Mouse (Mus musculus): ENCODE data around the gene Cxadr.

DNA sequence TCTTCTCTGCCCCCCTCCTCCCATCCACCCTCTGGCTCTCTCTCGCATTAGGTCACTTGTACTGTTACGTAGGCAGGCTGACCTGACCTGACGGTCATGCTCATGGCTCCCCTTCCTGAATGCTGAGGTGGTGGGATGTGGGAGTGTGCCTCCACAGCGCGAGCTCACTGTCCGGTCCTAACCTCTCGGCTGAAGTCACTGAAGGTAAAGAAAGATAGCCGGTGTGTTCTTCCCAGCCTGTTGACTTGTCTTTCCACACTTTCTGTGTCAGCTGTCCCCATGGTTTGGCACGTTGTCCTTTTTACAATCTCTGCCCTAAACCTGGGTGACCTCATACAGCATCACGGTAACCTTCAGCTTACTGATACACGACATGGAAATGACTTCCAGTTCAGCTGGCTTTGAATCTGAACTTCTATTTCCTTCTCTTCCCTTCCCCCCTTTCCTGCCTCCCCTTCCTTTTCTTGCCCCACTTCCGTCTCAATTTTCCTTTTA lies 4.4 kb downstream of the Cxadr start:
- TF ChIP-seq CTCF (IDR thresholded peaks at IDR 0.05; ENCODE audit: low read depth) (no peak), EP300 (IDR thresholded peaks at IDR 0.05; ENCODE audit: low read depth) (no peak)
